Mouse (Mus musculus) ES-E14 (cell line): ENCODE measurements around the gene Hdac5.

Experiments
- CHD2 ChIP-seq: IDR thresholded peaks from 2 replicates; pipeline ENCODE4 v1.6.1; 2014; ENCODE audit warnings: mild to moderate bottlenecking, low read depth, low read length, inconsistent platforms
- HCFC1 ChIP-seq: IDR thresholded peaks from 2 replicates; pipeline ENCODE4 v1.6.1; 2012; ENCODE audit warnings: low read length, inconsistent platforms, borderline replicate concordance; ENCODE audit not compliant: insufficient read depth

- TF ChIP-seq HCFC1 (no peak), CHD2 (no peak)
Observed at GRCm38 (mm10) chr11:102186235-102186634, 43.7 kb downstream of the Hdac5 start.
